In the genomic region with DNA sequence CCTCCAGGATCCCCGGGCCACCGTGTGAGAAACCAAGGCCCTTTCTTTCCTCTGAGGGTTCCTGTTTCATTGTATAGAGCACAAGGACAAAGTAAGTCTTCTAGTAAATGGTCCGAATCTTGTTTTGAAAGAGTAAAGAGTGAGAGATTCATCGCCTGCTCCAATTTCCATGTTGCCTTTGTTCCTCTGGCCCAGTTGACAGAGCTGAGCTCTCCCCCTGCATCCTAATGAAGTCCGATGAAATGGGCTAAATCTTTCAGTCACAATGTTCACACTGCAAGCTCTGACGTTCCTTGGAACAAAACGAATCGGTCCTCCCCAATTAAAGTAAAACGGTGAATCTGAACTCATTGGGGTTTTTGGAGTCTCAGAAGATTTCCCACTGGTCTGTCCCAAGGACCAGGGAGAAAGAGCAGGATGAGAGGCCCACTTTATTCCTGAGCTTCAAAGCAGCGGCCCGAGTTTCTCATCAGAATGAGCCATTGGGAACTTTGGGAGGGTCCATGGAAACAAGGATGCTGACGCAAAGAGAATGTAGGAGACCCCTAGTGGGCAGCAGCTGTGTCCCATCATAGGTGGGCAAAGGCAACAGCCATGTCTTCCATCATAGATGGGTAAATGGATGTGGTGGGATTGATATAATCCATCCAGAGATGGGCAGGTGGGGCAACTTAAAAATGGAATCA, we compare ENCODE assay signal across 14 mouse cellular contexts. TPM values are rescaled to one million over a fixed set of nuclear protein-coding genes. Genes with fewer than 3 reads are reported as not detected.
DNase-seq lines count a peak whose midpoint lies in the region; ATAC-seq lines count a peak whose summit lies in the region.
"Had no signal": no experiment of that assay in that cellular context is flagged by ENCODE, and none has a peak within 500 bp of the region (broad histone marks: within the 10 kb centered on the region; RNA-seq: fewer than 3 reads in every experiment).

No protein-coding gene starts in this region.

- H3K4me1 ChIP-seq in midbrain, embryonic 10.5 days, result peaks cover 7% of the 10 kb centered on the region; the same call in 1 of the 2 replicates
- no peaks in the 10 kb centered on the region for H3K4me1 ChIP-seq in midbrain, embryonic 14.5 days (ENCODE audit: control insufficient read depth, insufficient read depth, low read length)
- H3K4me1 ChIP-seq in forebrain, embryonic 15.5 days, result no peaks in the 10 kb centered on the region
- 0 out of 2 replicates have a peak, but pooled peaks cover 4% of the 10 kb centered on the region for H3K4me1 ChIP-seq in heart, embryonic 12.5 days (replicated peaks)
- H3K4me1 ChIP-seq: heart, embryonic 15.5 days; stomach, embryonic 15.5 days had no signal

- H3K4me2 ChIP-seq in midbrain, embryonic 14.5 days (ENCODE audit: low read length), result no peak overlapping the region
- H3K4me2 ChIP-seq in forebrain, embryonic 15.5 days (replicated peaks), result no peak overlapping the region
- H3K4me2 ChIP-seq in heart, embryonic 12.5 days, result no peak overlapping the region
- H3K4me2 ChIP-seq: heart, embryonic 15.5 days; stomach, embryonic 15.5 days had no signal

- H3K9ac ChIP-seq in midbrain, embryonic 14.5 days (replicated peaks; ENCODE audit: low read length), result no peak overlapping the region
- H3K9ac ChIP-seq in forebrain, embryonic 15.5 days (replicated peaks), result no peak overlapping the region
- H3K9ac ChIP-seq in heart, embryonic 12.5 days, result no peak overlapping the region
- H3K9ac ChIP-seq: heart, embryonic 15.5 days; liver, embryonic 14.5 days; stomach, embryonic 15.5 days had no signal

- no peaks in the 10 kb centered on the region for H3K36me3 ChIP-seq in midbrain, embryonic 10.5 days
- no peaks in the 10 kb centered on the region for H3K36me3 ChIP-seq in midbrain, embryonic 14.5 days (ENCODE audit: control insufficient read depth, insufficient read depth, low read length)
- H3K36me3 ChIP-seq in forebrain, embryonic 15.5 days, result no peaks in the 10 kb centered on the region
- H3K36me3 ChIP-seq in heart, embryonic 12.5 days, result no peaks in the 10 kb centered on the region
- H3K36me3 ChIP-seq: heart, embryonic 15.5 days; stomach, embryonic 15.5 days had no signal

- H3K27me3 ChIP-seq in midbrain, embryonic 10.5 days (ENCODE audit: low read depth, poor library complexity, severe bottlenecking), result no peaks in the 10 kb centered on the region
- no peaks in the 10 kb centered on the region for H3K27me3 ChIP-seq in midbrain, embryonic 14.5 days (ENCODE audit: control insufficient read depth, insufficient read depth, low read length)
- no peaks in the 10 kb centered on the region for H3K27me3 ChIP-seq in forebrain, embryonic 15.5 days
- 0 out of 2 replicates have a peak, but pooled peaks cover 6% of the 10 kb centered on the region for H3K27me3 ChIP-seq in heart, embryonic 12.5 days (replicated peaks)
- H3K27me3 ChIP-seq: heart, embryonic 15.5 days; stomach, embryonic 15.5 days had no signal

- no peaks in the 10 kb centered on the region for H3K9me3 ChIP-seq in midbrain, embryonic 10.5 days (replicated peaks)
- no peaks in the 10 kb centered on the region for H3K9me3 ChIP-seq in midbrain, embryonic 14.5 days (ENCODE audit: control insufficient read depth, low read length)
- H3K9me3 ChIP-seq in forebrain, embryonic 15.5 days, result no peaks in the 10 kb centered on the region
- no peaks in the 10 kb centered on the region for H3K9me3 ChIP-seq in heart, embryonic 12.5 days (replicated peaks)
- H3K9me3 ChIP-seq: heart, embryonic 15.5 days; stomach, embryonic 15.5 days had no signal

- DNase-seq in frontal cortex, adult 2 months (ENCODE audit: extremely low spot score in 1 of 2, low spot score in 1 of 2), result peak; percentile 33 to 54
- DNase-seq in frontal cortex, postnatal 25 days (ENCODE audit: low spot score in 2 of 2), result no peak
- DNase-seq in midbrain, embryonic 10.5 days (ENCODE audit: low spot score), result no peak
- DNase-seq in midbrain, embryonic 14.5 days, result no peak
- DNase-seq in layer of hippocampus, postnatal 14 days (ENCODE audit: low spot score in 2 of 2), result peak; percentile 21 to 76
- DNase-seq: gastrocnemius, postnatal 14 days; thymus, postnatal 25 days had no signal

- no peak overlapping the region for H3K4me3 ChIP-seq in midbrain, embryonic 10.5 days
- no peak overlapping the region for H3K4me3 ChIP-seq in midbrain, embryonic 14.5 days (replicated peaks; ENCODE audit: low read depth, low read length)
- no peak overlapping the region for H3K4me3 ChIP-seq in forebrain, embryonic 15.5 days
- H3K4me3 ChIP-seq in heart, embryonic 12.5 days, result no peak overlapping the region
- H3K4me3 ChIP-seq: heart, embryonic 15.5 days; stomach, embryonic 15.5 days had no signal

- 78% methylated on average over 12 of the region's 12 CpGs for WGBS in midbrain, embryonic 10.5 days
- WGBS in midbrain, embryonic 14.5 days, result 50% methylated on average over 12 of the region's 12 CpGs
- 26% methylated on average over 12 of the region's 12 CpGs for WGBS in forebrain, embryonic 15.5 days
- WGBS in heart, embryonic 12.5 days, result 83% methylated on average over 12 of the region's 12 CpGs

- H3K27ac ChIP-seq in midbrain, embryonic 10.5 days (replicated peaks), result peak overlapping the region; percentile 25
- H3K27ac ChIP-seq in midbrain, embryonic 14.5 days (replicated peaks; ENCODE audit: low read depth, low read length), result no peak overlapping the region
- H3K27ac ChIP-seq in forebrain, embryonic 15.5 days (replicated peaks), result no peak overlapping the region; the same call in 1 of the 2 replicates
- H3K27ac ChIP-seq in heart, embryonic 12.5 days (ENCODE audit: poor library complexity, severe bottlenecking), result no peak overlapping the region
- H3K27ac ChIP-seq: heart, embryonic 15.5 days; liver, embryonic 14.5 days; stomach, embryonic 15.5 days had no signal

- ATAC-seq in midbrain, embryonic 14.5 days (ENCODE audit: low FRiP score, low TSS enrichment), result no peak
- ATAC-seq in forebrain, embryonic 15.5 days (replicated peaks), result peak; percentile 60; the same call in 1 of the 2 replicates
- no peak for ATAC-seq in heart, embryonic 12.5 days (ENCODE audit: insufficient number of reproducible peaks, low FRiP score)
- ATAC-seq: inflammation-experienced regulatory T-cells, adult 6 months had no signal

RNA-seq across cellular contexts. Expression of a gene that starts 37.6 kb away (rescaled TPM):
- 570 and 587 TPM in 2 replicates for polyA plus RNA-seq in frontal cortex, adult 2 months (2012; rRNA removed)
- polyA plus RNA-seq in midbrain, embryonic 10.5 days (2016; fragmentation: Nextera tagmentation; extraction: Ambion mirVana), result 7.9 and 11.4 TPM in 2 replicates
- polyA plus RNA-seq in midbrain, embryonic 14.5 days (2014; fragmentation: Nextera tagmentation; extraction: Ambion mirVana), result 22.3 and 24.0 TPM in 2 replicates
- polyA plus RNA-seq in forebrain, embryonic 15.5 days (2015; fragmentation: Nextera tagmentation; extraction: Ambion mirVana), result 10.5 and 11.4 TPM in 2 replicates
- total RNA-seq in layer of hippocampus, postnatal 14 days (2021), result 1,000 to 10,000 TPM; 2,253 to 2,477 TPM
- polyA plus RNA-seq in heart, embryonic 12.5 days (2016; fragmentation: Nextera tagmentation; extraction: Ambion mirVana), result 0.27 and 0.47 TPM in 2 replicates
- total RNA-seq: monocyte, adult 5-6 weeks had no signal

Comparison
In these comparisons a context has a peak if more than half of its experiments do, and no peak if none do; other contexts are left out.
1. DNase-seq: peak in frontal cortex, adult 2 months (2 of 2) and layer of hippocampus, postnatal 14 days (2 of 2); none in frontal cortex, postnatal 25 days (0 of 2), midbrain, embryonic 10.5 days (single experiment) and midbrain, embryonic 14.5 days (single experiment).
2. RNA of a gene that starts 37.6 kb away (polyA plus RNA-seq): 570 to 587 TPM in frontal cortex, adult 2 months; 22.3 to 24.0 TPM in midbrain, embryonic 14.5 days, 10.5 to 11.4 TPM in forebrain, embryonic 15.5 days, 7.9 to 11.4 TPM in midbrain, embryonic 10.5 days and 0.27 to 0.47 TPM in heart, embryonic 12.5 days; every median in the first group is over 10 times any median in the second.